Mouse (Mus musculus) forebrain, embryonic 12.5 days (tissue): ENCODE measurements at regions not wholly inside any gene's neighbourhood (a gene's known extent, or its start where the extent isn't known, plus 50 kb on each side); places are given as distances from the start of the nearest gene placed in this dataset.

Experiments
- ATAC-seq: fragments of 200-750 bp; cut with Nextera tagmentation; 2 replicates; pipeline ENCODE4 v1.8.0; 2017; ENCODE audit warnings: moderate TSS enrichment; ENCODE audit not compliant: low FRiP score
- H3K27ac ChIP-seq: fragments of 300-500 bp; sonication (generic); 2 replicates; pipeline ENCODE4 v1.5.1; 2016; ENCODE audit warnings: mild to moderate bottlenecking
- H3K27me3 ChIP-seq: fragments of 300-500 bp; sonication (generic); 2 replicates; pipeline ENCODE4 v1.6.1; 2016; ENCODE audit warnings: mild to moderate bottlenecking
- H3K36me3 ChIP-seq: fragments of 300-500 bp; sonication (generic); replicated peaks from 2 replicates; pipeline ENCODE4 v1.6.1; 2016; ENCODE audit warnings: mild to moderate bottlenecking
- H3K4me1 ChIP-seq: fragments of 300-500 bp; sonication (generic); 2 replicates; pipeline ENCODE4 v1.6.1; 2016
- H3K4me2 ChIP-seq: fragments of 300-500 bp; sonication (generic); 2 replicates; pipeline ENCODE4 v1.6.1; 2016; ENCODE audit warnings: mild to moderate bottlenecking, moderate library complexity
- H3K4me3 ChIP-seq: fragments of 300-500 bp; sonication (generic); replicated peaks from 2 replicates; pipeline ENCODE4 v1.5.1; 2016; ENCODE audit warnings: mild to moderate bottlenecking
- H3K9ac ChIP-seq: fragments of 300-500 bp; sonication (generic); 2 replicates; pipeline ENCODE4 v1.6.1; 2016; ENCODE audit warnings: mild to moderate bottlenecking
- H3K9me3 ChIP-seq: fragments of 300-500 bp; sonication (generic); 2 replicates; pipeline ENCODE4 v1.6.1; 2016
- WGBS: fragments of 180-500 bp; shearing (Covaris S2); methylation state at CpG from one replicate; pipeline ENCODE4 v1.1.7; 2016; 5-methylcytosine and 5-hydroxymethylcytosine counted together

DNA sequence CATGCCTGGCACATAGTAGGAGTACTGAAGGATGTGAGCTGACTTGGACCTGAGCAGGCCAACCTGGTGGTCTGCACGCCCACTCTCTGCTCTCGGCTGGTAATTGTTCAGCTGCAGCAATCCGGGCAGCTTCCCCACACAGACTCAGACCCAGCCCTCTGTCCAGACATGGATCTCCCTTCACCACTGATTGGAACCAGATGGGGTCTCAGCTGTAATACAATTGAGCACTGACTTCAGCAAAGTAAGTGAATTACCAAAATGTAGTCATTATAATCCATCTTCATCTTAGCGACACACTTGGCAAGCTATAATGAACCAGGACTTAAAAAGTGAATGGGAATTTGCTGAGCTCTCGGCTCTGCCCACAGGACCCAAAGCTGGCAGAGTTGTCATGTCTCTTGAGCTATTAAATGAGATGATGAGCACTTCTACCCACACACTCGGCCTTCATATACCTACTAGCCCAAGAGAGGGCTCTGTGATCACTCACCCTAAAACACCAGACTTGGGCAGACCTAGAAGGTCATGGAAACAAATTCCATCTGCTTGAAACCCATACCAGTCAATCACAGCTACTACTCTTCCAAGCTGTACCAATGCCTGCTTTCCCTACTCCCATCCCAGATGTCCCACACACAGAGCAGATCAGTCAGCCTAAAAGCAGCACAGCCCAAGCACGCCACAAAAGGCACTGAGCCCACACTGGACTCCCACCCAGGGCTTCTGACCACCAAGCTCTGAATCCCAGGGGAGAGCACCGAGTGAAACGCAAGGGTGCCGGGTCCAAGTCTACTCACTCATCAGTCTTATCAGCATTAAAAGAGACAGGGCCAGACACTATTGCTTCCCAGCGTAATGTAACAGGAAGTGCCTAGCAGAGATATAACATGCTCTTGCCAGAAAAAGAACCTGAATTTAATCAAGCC, 231.2 kb upstream of the Zfp637 start:
- Histone ChIP-seq H3K27me3 (no peaks in the 10 kb centered on the region), H3K4me3 (no peak overlapping the region), H3K4me2 (no peak overlapping the region), H3K4me1 (no peaks in the 10 kb centered on the region), H3K9ac (no peak overlapping the region), H3K36me3 (no peaks in the 10 kb centered on the region), H3K27ac (no peak overlapping the region), H3K9me3 (no peaks in the 10 kb centered on the region)
- no peak for ATAC-seq
- WGBS: 84% methylated on average over 11 of the region's 11 CpGs

DNA sequence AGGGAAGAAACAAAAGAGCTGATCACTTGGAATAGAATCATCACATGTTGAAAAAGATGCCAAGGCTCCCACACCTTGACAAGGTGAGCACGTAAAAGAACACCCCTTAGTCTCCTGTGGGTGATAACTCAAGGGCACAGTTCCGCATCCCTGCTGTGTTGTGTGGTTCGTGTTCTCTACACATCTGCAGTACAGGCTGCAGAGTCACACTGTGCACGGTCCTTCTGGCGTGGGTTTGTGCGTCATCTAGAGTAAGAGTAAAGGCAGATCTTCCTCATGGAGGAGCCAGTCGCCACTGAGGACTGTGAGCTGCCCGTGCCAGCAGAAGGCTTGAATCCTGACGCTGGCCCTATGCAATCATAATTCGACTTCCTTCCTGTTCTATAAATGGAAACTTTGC, 229.7 kb upstream of the Zfp637 start:
- no peak for ATAC-seq
- Histone ChIP-seq H3K9me3 (no peaks in the 10 kb centered on the region), H3K9ac (no peak overlapping the region), H3K4me2 (no peak overlapping the region), H3K4me1 (no peaks in the 10 kb centered on the region), H3K36me3 (no peaks in the 10 kb centered on the region), H3K4me3 (no peak overlapping the region), H3K27ac (no peak overlapping the region), H3K27me3 (no peaks in the 10 kb centered on the region)
- 90% methylated on average over 10 of the region's 10 CpGs for WGBS

DNA sequence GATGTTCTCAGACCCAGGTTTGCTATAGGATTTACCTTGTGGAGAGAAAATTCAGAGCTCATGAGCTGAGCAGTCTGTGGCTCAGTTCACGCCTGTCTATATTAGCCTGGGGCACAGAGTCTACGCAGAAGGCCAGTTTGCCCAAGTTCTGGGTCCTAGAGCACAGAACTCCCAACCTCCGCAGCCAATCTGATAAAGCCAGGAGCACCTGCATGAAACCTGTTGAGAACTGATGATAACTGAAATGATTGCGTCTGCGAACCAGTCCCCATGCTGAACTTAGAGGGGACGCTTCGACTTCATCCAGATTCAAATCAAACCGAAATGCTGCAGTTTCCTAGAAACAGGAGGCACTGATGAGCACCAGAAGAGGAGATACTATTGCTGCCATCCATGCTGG, 229.0 kb upstream of the Zfp637 start:
- no peak overlapping the region for H3K9ac ChIP-seq

DNA sequence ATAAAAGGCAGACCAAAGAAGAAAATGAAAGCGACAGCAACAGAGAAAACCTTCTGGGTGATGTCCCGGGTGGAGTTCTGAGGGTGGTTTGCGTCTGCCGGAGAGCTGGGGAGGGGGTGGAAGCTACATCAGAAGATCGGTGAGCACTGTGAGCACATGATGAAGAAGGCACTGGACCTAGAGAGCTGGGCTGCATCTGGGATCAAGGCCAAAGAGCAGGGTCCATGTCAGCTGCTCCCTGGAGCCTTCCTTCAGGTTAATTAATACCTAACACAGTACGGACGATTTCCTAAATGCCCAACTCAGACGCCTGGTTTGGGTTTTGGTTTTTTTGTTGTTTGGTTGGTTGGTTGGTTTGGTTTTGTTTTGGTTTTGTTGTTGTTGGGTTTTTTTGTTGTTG, 228.6 kb upstream of the Zfp637 start:
- no peaks in the 10 kb centered on the region for H3K9me3 ChIP-seq
- no peak overlapping the region for H3K9ac ChIP-seq
- H3K4me2 ChIP-seq: no peak overlapping the region
- H3K4me3 ChIP-seq: no peak overlapping the region
- no peak for ATAC-seq
- 80% methylated on average over 8 of the region's 8 CpGs for WGBS
- no peaks in the 10 kb centered on the region for H3K27me3 ChIP-seq
- no peak overlapping the region for H3K27ac ChIP-seq
- no peaks in the 10 kb centered on the region for H3K36me3 ChIP-seq
- H3K4me1 ChIP-seq: no peaks in the 10 kb centered on the region

More for the DNA sequence above, 229.0 kb upstream of the Zfp637 start:
- no peaks in the 10 kb centered on the region for H3K9me3 ChIP-seq
- H3K27me3 ChIP-seq: no peaks in the 10 kb centered on the region
- WGBS: 89% methylated on average over 8 of the region's 8 CpGs
- no peak overlapping the region for H3K27ac ChIP-seq
- no peak for ATAC-seq
- H3K4me3 ChIP-seq: no peak overlapping the region
- no peaks in the 10 kb centered on the region for H3K4me1 ChIP-seq
- H3K4me2 ChIP-seq: no peak overlapping the region
- H3K36me3 ChIP-seq: no peaks in the 10 kb centered on the region

DNA sequence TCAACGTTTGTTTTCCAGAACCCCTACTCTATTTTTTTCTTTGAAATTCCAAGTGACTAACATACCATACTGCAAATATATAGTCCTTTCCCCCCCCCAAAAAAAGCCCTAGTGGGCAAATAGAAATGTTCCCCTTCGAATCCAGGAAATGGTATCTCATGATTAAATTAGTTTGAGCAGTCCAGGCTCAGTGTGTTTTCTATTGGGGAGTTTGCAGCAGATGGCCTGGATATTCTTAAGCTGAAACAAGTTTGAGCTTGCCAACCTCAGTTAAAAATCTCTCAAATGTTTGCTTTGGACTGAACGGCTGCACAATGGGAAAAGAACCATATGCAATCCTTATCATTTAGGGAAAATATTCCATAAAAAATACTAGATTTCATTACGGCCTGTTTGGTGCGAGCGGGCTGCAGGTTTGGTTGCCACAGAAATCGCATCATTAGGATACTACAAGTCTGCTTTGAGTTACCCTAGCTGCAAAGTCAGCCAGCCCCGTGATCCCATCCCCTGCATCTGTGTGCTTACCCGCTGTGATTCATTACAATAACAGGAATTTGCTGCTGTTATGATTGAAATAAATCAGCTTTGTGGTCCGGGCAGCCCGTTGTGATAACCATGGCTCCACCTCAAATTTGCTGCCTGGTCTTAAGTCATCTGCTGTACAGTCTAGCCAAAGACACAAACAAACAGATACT, 227.2 kb upstream of the Zfp637 start:
- 75% methylated on average over 11 of the region's 11 CpGs for WGBS
- Histone ChIP-seq H3K4me2 (no peak overlapping the region), H3K27me3 (no peaks in the 10 kb centered on the region), H3K4me1 (no peaks in the 10 kb centered on the region), H3K27ac (no peak overlapping the region), H3K9me3 (no peaks in the 10 kb centered on the region), H3K9ac (no peak overlapping the region), H3K4me3 (no peak overlapping the region), H3K36me3 (no peaks in the 10 kb centered on the region)
- ATAC-seq: no peak

DNA sequence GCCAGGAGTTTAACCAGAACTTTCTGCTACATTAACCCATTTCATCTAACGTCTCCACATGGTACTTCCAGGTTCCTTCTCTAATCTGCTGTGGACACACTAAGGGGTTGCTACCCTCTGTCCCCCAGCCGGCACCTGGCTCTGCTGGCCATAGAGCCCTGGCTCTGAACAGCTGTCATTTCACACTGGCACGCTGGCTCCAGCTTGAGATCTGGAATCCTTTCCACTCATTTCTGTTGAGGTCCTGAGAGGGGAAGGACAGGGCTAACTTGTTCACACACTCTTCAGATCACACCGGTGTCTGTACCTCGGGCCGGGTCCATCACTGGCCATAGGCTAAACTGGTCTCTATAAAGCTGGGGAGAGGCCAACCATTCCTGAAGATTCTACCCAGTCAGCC, 226.6 kb upstream of the Zfp637 start:
- WGBS: 85% methylated on average over 6 of the region's 6 CpGs

DNA sequence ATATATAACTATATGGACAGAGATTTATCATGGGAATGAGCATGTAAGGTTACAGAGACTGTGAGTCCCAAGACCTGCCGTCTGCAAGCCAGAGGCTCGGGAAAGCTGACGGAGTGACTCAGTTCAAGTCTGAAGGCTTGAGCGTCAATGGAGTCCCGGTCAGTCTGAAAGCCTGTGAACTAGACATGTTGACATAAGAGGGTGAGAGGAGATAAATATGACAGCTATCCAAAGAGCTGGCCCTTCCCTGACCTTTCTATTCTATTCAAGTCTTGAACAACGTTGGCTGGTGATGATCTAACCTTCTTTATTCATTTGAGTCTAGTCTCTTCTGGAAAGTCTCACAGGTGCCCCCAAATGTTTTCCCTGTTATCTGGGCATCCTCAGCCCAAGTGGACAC, 223.8 kb upstream of the Zfp637 start:
- ATAC-seq: no peak
- no peaks in the 10 kb centered on the region for H3K9me3 ChIP-seq
- H3K27ac ChIP-seq: no peak overlapping the region
- no peak overlapping the region for H3K9ac ChIP-seq
- no peaks in the 10 kb centered on the region for H3K4me1 ChIP-seq
- 94% methylated on average over 6 of the region's 6 CpGs for WGBS
- H3K4me2 ChIP-seq: no peak overlapping the region
- H3K27me3 ChIP-seq: no peaks in the 10 kb centered on the region
- H3K36me3 ChIP-seq: no peaks in the 10 kb centered on the region
- H3K4me3 ChIP-seq: no peak overlapping the region

More for the DNA sequence above, 226.6 kb upstream of the Zfp637 start:
- H3K4me2 ChIP-seq: no peak overlapping the region
- no peak overlapping the region for H3K9ac ChIP-seq
- no peaks in the 10 kb centered on the region for H3K36me3 ChIP-seq
- ATAC-seq: no peak
- no peaks in the 10 kb centered on the region for H3K27me3 ChIP-seq
- no peak overlapping the region for H3K27ac ChIP-seq
- H3K4me1 ChIP-seq: no peaks in the 10 kb centered on the region
- H3K9me3 ChIP-seq: no peaks in the 10 kb centered on the region
- no peak overlapping the region for H3K4me3 ChIP-seq

DNA sequence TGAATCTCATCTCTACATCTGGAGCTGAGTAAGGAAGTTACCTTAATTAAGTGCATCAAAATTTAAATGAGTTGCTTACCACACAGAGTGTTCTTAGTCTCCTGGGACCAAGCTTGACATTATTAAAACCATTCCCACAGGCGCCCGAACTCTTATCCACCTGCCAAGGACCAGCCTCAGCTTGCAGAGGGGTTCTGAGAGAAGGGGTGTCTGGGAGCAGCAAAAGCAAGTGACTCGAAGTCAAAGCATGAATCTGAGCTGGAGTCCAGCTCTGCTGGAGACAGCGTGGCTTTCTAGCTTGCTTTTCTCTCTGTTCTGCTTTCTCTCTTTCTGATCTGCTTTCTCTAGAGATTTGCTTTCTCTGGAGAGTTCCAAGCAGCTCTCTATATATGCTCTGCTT, 223.0 kb upstream of the Zfp637 start:
- 86% methylated on average over 4 of the region's 4 CpGs for WGBS
- no peak for ATAC-seq
- no peak overlapping the region for H3K4me2 ChIP-seq
- no peak overlapping the region for H3K4me3 ChIP-seq
- no peaks in the 10 kb centered on the region for H3K9me3 ChIP-seq
- no peaks in the 10 kb centered on the region for H3K36me3 ChIP-seq
- no peaks in the 10 kb centered on the region for H3K27me3 ChIP-seq
- no peak overlapping the region for H3K27ac ChIP-seq
- H3K4me1 ChIP-seq: no peaks in the 10 kb centered on the region
- H3K9ac ChIP-seq: no peak overlapping the region

DNA sequence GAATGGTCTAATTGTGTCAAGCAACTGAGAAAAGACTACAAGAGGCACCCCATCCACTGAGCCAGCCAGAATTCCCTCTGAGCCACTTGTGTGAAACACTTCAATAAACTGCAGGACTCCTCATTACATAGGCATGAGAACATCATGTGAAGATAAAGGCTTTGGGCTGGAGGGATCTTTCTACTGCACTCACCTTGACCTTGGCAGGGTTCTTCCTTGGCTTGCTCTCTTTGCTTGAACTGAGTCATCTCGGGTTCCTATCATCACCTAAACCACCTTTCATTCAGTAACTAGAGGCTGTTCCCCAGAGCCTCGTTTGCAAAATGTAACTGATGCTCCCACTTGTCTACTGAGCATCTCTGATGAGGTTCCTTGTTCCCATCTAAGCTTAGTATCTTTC, 221.4 kb upstream of the Zfp637 start:
- no peaks in the 10 kb centered on the region for H3K4me1 ChIP-seq
- 57% methylated on average over 2 of the region's 2 CpGs for WGBS
- H3K4me3 ChIP-seq: no peak overlapping the region
- no peaks in the 10 kb centered on the region for H3K36me3 ChIP-seq
- no peak overlapping the region for H3K9ac ChIP-seq
- no peak overlapping the region for H3K27ac ChIP-seq
- ATAC-seq: no peak
- no peak overlapping the region for H3K4me2 ChIP-seq
- H3K27me3 ChIP-seq: no peaks in the 10 kb centered on the region
- H3K9me3 ChIP-seq: no peaks in the 10 kb centered on the region

DNA sequence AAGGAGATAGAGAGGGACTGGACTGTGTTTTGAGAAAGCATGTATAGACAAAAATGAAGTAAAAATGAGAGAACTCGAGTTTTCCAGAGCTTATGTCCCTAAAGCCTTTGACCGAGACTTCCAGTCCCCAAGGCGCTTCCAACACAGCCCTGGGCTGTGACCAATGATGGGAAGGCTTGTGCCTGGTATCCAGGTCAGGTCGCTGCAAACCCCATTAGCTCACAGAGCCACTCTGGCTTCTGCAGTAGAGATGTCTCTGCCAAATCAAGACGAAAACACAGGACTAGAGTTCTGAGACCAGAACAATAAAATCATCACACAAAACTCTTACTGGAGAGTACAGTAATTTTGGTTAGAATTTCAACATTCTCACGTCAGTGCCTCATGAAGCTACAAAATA, 218.5 kb upstream of the Zfp637 start:
- Histone ChIP-seq H3K4me2 (no peak overlapping the region), H3K36me3 (no peaks in the 10 kb centered on the region), H3K9ac (no peak overlapping the region), H3K9me3 (no peaks in the 10 kb centered on the region), H3K27me3 (no peaks in the 10 kb centered on the region), H3K27ac (no peak overlapping the region), H3K4me1 (no peaks in the 10 kb centered on the region), H3K4me3 (no peak overlapping the region)
- 84% methylated on average over 6 of the region's 6 CpGs for WGBS
- ATAC-seq: no peak

DNA sequence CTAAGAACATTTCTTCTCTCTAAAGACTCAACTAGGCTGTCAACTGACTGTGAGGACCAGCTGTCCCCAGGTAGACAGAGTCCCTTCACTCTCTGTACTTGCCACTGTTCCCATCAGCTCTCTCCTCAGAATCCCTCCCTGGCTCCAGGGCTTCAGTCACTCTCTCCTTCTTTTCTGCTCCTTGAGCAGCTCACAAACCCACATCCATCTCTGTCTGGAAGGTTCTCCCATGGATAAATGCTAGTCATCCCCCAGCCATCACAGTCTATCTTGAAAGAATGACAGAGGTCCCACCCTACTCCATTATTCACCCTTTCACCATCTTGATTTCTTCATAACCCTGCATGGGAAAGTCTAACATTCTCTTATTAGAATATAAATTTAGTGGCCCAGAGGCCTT, 218.0 kb upstream of the Zfp637 start:
- Histone ChIP-seq H3K27ac (no peak overlapping the region), H3K36me3 (no peaks in the 10 kb centered on the region), H3K4me1 (no peaks in the 10 kb centered on the region), H3K4me2 (no peak overlapping the region), H3K4me3 (no peak overlapping the region), H3K9me3 (no peaks in the 10 kb centered on the region), H3K27me3 (no peaks in the 10 kb centered on the region), H3K9ac (no peak overlapping the region)
- ATAC-seq: no peak

DNA sequence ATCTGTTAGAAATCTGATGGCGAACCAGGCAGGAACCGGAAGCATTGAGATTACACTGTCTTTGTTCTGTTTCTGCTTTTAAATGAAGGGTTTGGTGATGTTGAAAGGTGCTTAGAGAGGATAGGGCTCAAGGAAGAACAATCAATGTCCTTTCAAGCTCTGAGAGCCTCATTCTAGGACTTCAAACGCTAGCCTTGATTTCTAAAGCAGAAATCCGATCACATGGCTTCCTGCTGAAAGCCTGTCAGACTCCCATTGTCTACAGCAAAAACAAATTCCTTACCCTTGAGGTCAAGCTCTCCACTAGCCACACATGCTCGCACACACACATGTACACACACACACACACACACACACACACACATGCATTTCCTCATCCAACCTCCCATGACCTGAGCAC, 215.3 kb upstream of the Zfp637 start:
- H3K9me3 ChIP-seq: no peaks in the 10 kb centered on the region
- H3K4me2 ChIP-seq: no peak overlapping the region
- no peak overlapping the region for H3K27ac ChIP-seq
- H3K9ac ChIP-seq: no peak overlapping the region
- no peak overlapping the region for H3K4me3 ChIP-seq
- no peak for ATAC-seq
- no peaks in the 10 kb centered on the region for H3K4me1 ChIP-seq
- 12% methylated on average over 5 of the region's 5 CpGs for WGBS
- H3K27me3 ChIP-seq: no peaks in the 10 kb centered on the region
- no peaks in the 10 kb centered on the region for H3K36me3 ChIP-seq

DNA sequence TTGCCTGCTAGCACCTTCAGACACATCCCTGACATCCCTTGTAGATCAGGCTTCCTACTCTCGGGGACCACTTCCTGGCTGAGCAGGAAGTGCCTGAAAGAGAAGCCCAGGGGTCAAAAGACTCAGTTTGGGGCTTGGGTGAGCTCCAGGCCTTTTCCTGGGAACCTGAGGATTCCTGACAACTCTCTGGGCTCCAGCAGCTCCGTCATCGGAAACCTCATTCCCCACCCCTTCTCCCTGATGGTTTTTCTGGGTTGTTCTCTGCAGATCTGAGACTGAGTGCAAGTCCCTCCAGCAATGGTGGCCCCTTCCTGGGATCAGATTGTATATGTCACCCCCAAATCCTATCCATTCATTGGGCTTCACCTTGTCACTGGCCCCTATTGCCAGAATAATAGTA, 213.5 kb upstream of the Zfp637 start:
- Histone ChIP-seq H3K27ac (no peak overlapping the region), H3K4me3 (no peak overlapping the region), H3K4me2 (no peak overlapping the region), H3K36me3 (no peaks in the 10 kb centered on the region), H3K4me1 (no peaks in the 10 kb centered on the region), H3K9ac (no peak overlapping the region), H3K9me3 (no peaks in the 10 kb centered on the region), H3K27me3 (no peaks in the 10 kb centered on the region)
- WGBS: 83% methylated on average over 3 of the region's 3 CpGs
- no peak for ATAC-seq
